Mouse (Mus musculus) embryonic facial prominence, embryonic 14.5 days (tissue): ENCODE results near the gene Heatr5a. TPM values are rescaled to one million over a fixed set of nuclear protein-coding genes. Genes with fewer than 3 reads are reported as not detected.
A peak's percentile ranks its signal among the peaks of the same experiment; 100 is the strongest.

Experiments used
- ATAC-seq: fragments of 200-750 bp; cut with Nextera tagmentation; 2 replicates; pipeline ENCODE4 v1.8.0; 2017; ENCODE audit warnings: low read depth, moderate number of reproducible peaks, moderate TSS enrichment
- DNase-seq: peaks from one replicate; pipeline ENCODE4 v3.0.0-alpha.2; 2015; ENCODE audit warnings: low spot score
- H3K27ac ChIP-seq: fragments of 300-500 bp; sonication (generic); replicated peaks from 2 replicates; pipeline ENCODE4 v1.5.1; 2014; ENCODE audit warnings: low read depth, mild to moderate bottlenecking, low read length, moderate library complexity
- H3K27me3 ChIP-seq: fragments of 300-500 bp; sonication (generic); replicated peaks from 2 replicates; pipeline ENCODE4 v1.6.1; 2014; ENCODE audit warnings: low read length; ENCODE audit not compliant: control insufficient read depth, insufficient read depth
- H3K36me3 ChIP-seq: fragments of 300-500 bp; sonication (generic); 2 replicates; pipeline ENCODE4 v1.6.1; 2014; ENCODE audit warnings: low read length, mixed read lengths; ENCODE audit not compliant: control insufficient read depth, insufficient read depth
- H3K4me1 ChIP-seq: fragments of 300-500 bp; sonication (generic); 2 replicates; pipeline ENCODE4 v1.6.1; 2014; ENCODE audit warnings: antibody characterized with exemption, low read length; ENCODE audit not compliant: control insufficient read depth, insufficient read depth
- H3K4me2 ChIP-seq: fragments of 300-500 bp; sonication (generic); 2 replicates; pipeline ENCODE4 v1.6.1; 2014; ENCODE audit warnings: low read depth, mild to moderate bottlenecking, low read length, moderate library complexity, mixed read lengths
- H3K4me3 ChIP-seq: fragments of 300-500 bp; sonication (generic); 2 replicates; pipeline ENCODE4 v1.5.1; 2014; ENCODE audit warnings: low read depth, mild to moderate bottlenecking, low read length
- H3K9ac ChIP-seq: fragments of 300-500 bp; sonication (generic); 2 replicates; pipeline ENCODE4 v1.6.1; 2014; ENCODE audit warnings: low read depth, mild to moderate bottlenecking, low read length, moderate library complexity, mixed read lengths
- H3K9me3 ChIP-seq: fragments of 300-500 bp; sonication (generic); 2 replicates; pipeline ENCODE4 v1.6.1; 2016; ENCODE audit warnings: low read length; ENCODE audit not compliant: control insufficient read depth
- WGBS: fragments of 180-500 bp; shearing (Covaris S2); extraction: QIAGEN DNeasy Blood & Tissue Kit; methylation state at CpG from one replicate; pipeline ENCODE4 v1.1.7; 2014; 5-methylcytosine and 5-hydroxymethylcytosine counted together
- polyA plus RNA-seq: library from polyadenylated mRNA; unstranded; fragments of >200 nt; fragmentation: Nextera tagmentation; extraction: Ambion mirVana; gene quantifications from 2 replicates; pipeline ENCODE4 v1.2.1, GENCODE M21; 2014

The Heatr5a gene
- polyA plus RNA-seq, 1 experiment from 2014 or later = 16.0 TPM

DNA sequence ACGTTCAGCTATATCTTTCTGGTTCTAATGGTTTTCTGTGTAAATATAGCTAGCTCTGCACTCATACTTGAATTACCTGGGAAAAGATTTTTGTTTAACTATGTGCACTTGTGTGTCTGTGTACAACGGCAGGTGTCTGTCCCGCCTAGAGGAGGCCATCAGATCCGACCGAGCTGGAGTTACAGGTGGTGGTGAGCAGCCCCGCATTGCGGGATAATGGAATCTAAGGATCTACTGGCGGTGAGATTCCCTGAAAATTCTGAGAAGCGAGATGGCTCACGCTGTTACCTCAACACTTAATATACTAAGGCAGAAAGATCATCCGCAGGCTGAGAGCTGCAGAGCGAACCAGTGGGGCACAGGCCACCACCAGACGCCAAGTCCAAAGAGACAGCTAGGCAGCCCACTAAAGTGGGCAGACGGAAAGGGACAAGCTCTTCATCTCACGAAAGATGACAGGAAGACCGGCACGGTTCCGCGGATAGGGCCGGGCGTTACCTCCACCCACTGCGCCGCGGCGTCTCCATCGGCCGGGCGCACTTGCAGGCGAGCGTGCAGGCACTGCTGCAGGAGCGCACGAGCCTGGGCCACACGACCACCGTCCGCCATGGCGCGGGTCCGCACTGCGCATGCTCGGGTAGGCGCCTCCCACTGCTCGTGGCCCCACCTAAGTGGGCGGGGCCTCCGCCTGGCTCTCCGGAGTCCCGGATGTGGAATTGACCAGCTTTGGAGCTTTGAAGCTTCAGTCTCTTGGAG, 34.9 kb upstream of the Heatr5a start, which contains the start of gene Dtd2:
Gene Dtd2, minus strand, starts transcription at position 625 of the 756 bp plus-strand sequence.
- peak within 1 kb of the TSS; percentile 68 for H3K4me2 ChIP-seq
- H3K9ac ChIP-seq = peak within 1 kb of the TSS; percentile 75
- peak within 1 kb of the TSS; percentile 52 for H3K4me3 ChIP-seq
- H3K36me3 ChIP-seq = no peaks in the 10 kb centered on the region
- H3K9me3 ChIP-seq = no peaks in the 10 kb centered on the region
- DNase-seq (peak; percentile 93), ATAC-seq (peak; percentile 96)
- H3K4me1 ChIP-seq = peaks cover 7% of the 10 kb centered on the region
- H3K27ac ChIP-seq = 0 out of 2 replicates have a peak within 1 kb of the TSS, but pooled peaks have one; percentile 4
- WGBS = 2% methylated on average over 44 of the region's 46 CpGs
- H3K27me3 ChIP-seq = no peaks in the 10 kb centered on the region

DNA sequence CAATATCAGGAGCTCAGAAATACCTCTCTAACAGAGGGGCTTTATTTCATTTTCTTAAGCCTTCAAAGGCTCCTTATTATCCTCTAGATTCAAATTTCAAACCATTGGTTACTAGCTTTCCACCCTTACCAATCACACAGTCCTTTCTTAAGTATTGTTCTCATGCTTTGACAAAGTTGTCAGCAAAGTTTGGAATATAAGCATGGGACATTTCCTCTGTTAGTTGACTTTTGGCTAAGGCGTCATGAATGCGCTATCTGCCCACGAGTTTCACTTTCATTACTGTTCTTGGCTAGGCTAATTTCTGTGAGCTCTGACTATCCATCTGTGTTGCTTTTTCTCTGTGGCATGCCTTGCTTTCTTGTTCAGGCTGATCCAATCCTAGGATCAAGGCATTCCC, 31.6 kb upstream of the Heatr5a start:
- no peak overlapping the region for H3K4me3 ChIP-seq
- WGBS = 95% methylated on average over 3 of the region's 3 CpGs
- no peak for ATAC-seq

DNA sequence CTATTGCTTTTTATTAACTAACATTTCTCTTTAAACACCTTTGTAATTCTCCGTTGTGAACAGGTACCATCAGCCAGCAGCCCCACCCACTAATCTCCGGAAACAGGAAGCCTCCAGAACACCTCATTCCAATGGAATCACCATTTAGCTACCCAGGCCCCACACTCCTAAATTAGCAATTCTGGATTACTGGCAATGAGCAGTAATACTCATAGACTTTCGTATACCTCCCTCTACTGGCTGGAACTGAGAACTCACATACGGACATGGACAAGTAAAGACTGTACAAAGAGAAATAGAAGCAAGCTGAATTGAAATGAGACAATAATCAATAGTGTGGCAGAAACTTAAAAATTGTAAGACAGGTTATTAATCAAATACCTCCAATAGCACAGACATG, 30.4 kb upstream of the Heatr5a start:
- DNase-seq = peak; percentile 85
- Histone ChIP-seq H3K9ac (no peak overlapping the region), H3K4me1 (peaks cover 7% of the 10 kb centered on the region), H3K4me2 (no peak overlapping the region), H3K9me3 (no peaks in the 10 kb centered on the region), H3K27ac (no peak overlapping the region), H3K4me3 (no peak overlapping the region), H3K27me3 (no peaks in the 10 kb centered on the region), H3K36me3 (peaks cover 21% of the 10 kb centered on the region)
- 26% methylated on average over 4 of the region's 4 CpGs for WGBS
- ATAC-seq = peak; percentile 38

More for the DNA sequence above, 31.6 kb upstream of the Heatr5a start:
- DNase-seq = no peak
- Histone ChIP-seq H3K27ac (no peak overlapping the region), H3K36me3 (peaks cover 13% of the 10 kb centered on the region), H3K9ac (no peak overlapping the region), H3K4me2 (no peak overlapping the region), H3K4me1 (peaks cover 7% of the 10 kb centered on the region), H3K27me3 (no peaks in the 10 kb centered on the region), H3K9me3 (no peaks in the 10 kb centered on the region)

DNA sequence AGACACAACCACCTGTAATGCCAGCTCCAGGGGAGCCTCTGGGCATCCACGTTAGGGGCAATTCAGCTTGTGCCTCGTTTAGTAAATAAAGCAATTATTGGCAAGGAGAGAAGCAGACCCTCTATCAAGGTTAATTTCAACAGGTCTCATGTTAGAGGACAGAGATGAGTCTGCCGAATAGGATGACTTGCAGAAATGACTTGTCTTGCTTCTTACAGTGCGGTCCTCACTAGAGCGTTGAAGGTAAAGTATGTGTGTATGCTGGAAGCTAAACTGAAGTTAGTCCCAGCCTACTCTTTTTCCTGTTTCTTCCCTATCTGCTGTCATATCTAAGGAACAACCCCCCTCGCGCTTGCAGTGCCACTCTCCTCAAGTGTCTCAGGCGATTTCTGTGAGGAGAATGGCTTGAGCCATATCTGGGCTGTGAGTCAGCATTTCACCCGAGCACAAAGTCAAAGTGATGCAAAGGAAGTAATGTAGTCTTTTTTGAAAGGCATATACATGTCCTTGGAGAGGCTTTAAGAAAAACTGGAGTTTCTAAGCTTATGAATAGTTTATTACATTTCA, 27.3 kb upstream of the Heatr5a start:
- Histone ChIP-seq H3K4me1 (no peaks in the 10 kb centered on the region), H3K4me3 (no peak overlapping the region), H3K27me3 (no peaks in the 10 kb centered on the region), H3K9me3 (no peaks in the 10 kb centered on the region), H3K4me2 (no peak overlapping the region), H3K9ac (no peak overlapping the region), H3K36me3 (peaks cover 33% of the 10 kb centered on the region), H3K27ac (no peak overlapping the region)
- no peak for DNase-seq
- ATAC-seq = no peak
- WGBS = 92% methylated on average over 9 of the region's 9 CpGs

DNA sequence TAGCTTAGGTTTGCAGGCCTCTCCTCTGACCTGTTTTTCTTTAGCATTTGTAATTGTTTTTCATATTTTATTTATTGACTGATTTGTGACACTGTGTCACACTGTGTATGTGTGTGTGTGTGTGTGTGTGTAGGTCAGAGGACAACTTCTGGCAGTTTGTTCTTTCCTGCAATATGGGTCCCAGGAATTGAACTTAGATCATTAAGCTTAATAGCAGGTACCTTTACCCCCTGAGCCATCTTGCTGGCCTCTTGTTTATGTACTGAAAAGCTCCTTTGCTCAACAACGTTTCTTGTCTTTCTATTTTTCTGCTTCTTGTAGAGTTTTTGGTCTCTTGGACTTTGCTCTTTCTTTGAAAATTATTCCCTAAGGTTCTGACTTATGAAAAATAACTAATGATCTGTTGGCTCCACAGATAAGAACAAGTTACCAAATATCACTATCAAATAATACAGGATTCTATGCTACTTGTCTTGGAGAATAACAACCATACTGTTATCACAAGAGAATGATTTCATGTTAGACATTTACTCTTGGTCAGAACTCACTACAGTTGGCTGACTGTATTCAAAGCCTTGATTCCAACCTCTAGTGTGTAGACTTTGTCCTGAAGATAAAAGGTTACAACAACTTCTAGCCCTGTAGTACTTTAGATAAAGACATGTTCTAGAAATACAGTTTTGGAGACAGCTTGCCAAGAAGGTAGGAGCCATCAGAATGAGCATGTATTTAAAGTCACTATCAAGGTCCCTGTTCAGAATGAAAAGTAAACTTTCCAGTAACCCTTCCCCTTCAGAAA, 24.8 kb upstream of the Heatr5a start:
- H3K9me3 ChIP-seq = no peaks in the 10 kb centered on the region
- no peak overlapping the region for H3K27ac ChIP-seq
- DNase-seq (no peak), ATAC-seq (no peak)
- H3K4me3 ChIP-seq = no peak overlapping the region
- no peak overlapping the region for H3K9ac ChIP-seq
- peaks cover 33% of the 10 kb centered on the region for H3K36me3 ChIP-seq
- no peaks in the 10 kb centered on the region for H3K4me1 ChIP-seq
- H3K4me2 ChIP-seq = no peak overlapping the region
- H3K27me3 ChIP-seq = no peaks in the 10 kb centered on the region
- WGBS = 83% methylated on average over 1 of the region's 1 CpGs

DNA sequence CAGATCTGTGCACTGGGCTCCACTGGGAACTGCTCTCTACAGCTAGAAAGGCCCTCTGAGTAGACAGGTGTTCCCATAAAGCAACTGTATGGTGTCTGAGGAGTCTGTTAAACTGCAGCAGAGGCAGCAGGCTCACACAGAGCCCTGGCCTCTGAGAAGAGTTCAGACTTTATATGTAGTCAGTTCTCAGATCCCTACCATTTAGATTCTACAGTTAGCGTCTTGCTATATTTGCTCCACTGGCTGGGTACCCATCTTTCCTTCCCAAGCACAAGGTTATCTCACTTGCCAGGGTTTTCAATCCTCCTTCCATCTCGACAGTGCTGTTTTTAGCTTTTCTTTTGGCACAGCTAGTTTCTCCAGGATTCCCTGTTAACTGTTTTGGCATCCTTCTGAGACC, 19.5 kb upstream of the Heatr5a start:
- Histone ChIP-seq H3K27me3 (no peaks in the 10 kb centered on the region), H3K4me2 (no peak overlapping the region), H3K4me1 (no peaks in the 10 kb centered on the region), H3K9me3 (no peaks in the 10 kb centered on the region), H3K4me3 (no peak overlapping the region), H3K9ac (no peak overlapping the region), H3K27ac (no peak overlapping the region), H3K36me3 (0 out of 2 replicates have a peak, but pooled peaks cover 7% of the 10 kb centered on the region)
- no peak for ATAC-seq
- 73% methylated on average over 2 of the region's 2 CpGs for WGBS
- DNase-seq = no peak

DNA sequence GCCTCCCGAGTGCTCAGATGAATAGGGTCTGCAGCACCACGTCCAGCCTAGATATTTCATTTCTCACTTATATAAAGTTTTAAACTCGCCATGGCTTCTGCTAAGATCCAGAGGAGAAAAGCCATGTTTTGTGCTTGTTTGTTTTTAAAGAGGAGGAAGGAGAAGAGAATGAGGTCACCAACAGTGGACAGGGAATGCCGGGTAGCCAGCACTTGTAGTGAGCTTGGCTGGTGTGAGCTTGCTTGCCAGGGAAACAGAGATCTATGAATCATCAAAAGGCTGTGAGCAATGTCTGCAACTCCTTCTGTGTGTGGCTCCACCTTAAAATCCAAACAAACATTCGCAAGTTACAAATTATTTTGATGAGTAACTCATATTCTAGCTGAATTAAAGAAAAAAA, 17.4 kb upstream of the Heatr5a start:
- Histone ChIP-seq H3K4me2 (no peak overlapping the region), H3K9ac (no peak overlapping the region), H3K4me3 (no peak overlapping the region), H3K36me3 (no peaks in the 10 kb centered on the region), H3K27me3 (no peaks in the 10 kb centered on the region), H3K4me1 (no peaks in the 10 kb centered on the region), H3K9me3 (no peaks in the 10 kb centered on the region), H3K27ac (no peak overlapping the region)
- no peak for ATAC-seq
- 88% methylated on average over 5 of the region's 5 CpGs for WGBS
- DNase-seq = no peak

DNA sequence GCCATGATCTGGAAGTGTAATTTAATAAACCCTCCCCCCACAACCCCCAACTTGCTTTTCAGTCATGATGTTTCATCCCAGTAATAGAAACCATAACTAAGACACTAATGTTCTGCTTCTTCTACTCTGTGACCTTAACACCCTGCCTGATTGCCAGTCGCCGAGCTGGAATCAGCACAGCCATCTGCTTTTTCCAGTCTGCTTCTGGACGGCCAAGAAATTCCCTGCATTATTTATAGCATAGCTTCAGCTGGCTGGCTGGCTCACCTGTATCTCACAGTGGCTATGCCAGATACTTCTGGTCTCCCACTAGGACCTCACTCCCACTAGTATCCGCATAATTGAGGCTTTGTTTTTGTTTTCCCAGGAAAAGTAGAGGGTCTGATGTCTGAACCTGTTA, 14.7 kb upstream of the Heatr5a start:
- no peak for ATAC-seq
- WGBS = 49% methylated on average over 4 of the region's 4 CpGs
- no peak for DNase-seq
- Histone ChIP-seq H3K4me2 (no peak overlapping the region), H3K36me3 (no peaks in the 10 kb centered on the region), H3K9me3 (no peaks in the 10 kb centered on the region), H3K4me1 (no peaks in the 10 kb centered on the region), H3K4me3 (no peak overlapping the region), H3K27me3 (no peaks in the 10 kb centered on the region), H3K27ac (no peak overlapping the region), H3K9ac (no peak overlapping the region)
